In genomic region chr4:141246998-141247350, GRCm38 (mm10) we compare ENCODE assay signal across 8 mouse cellular contexts. TPM values are rescaled to one million over a fixed set of nuclear protein-coding genes. Genes with fewer than 3 reads are reported as not detected.
DNase-seq lines count a peak whose midpoint lies in the region; ATAC-seq and TF ChIP-seq lines count a peak whose summit lies in the region.

No protein-coding gene starts in this region.

- H3K9ac ChIP-seq in ES-Bruce4 (ENCODE audit: low read depth, poor library complexity, severe bottlenecking), result 0 out of 2 replicates have a peak overlapping the region, but pooled peaks have one; percentile 0
- H3K9ac ChIP-seq in forebrain, embryonic 13.5 days, result peak overlapping the region; percentile 13; the same call in 1 of the 2 replicates
- no peak overlapping the region for H3K9ac ChIP-seq in liver, embryonic 14.5 days (replicated peaks)

- peaks cover 97% of the 10 kb centered on the region for H3K27me3 ChIP-seq in heart, embryonic 10.5 days (ENCODE audit: insufficient read depth, poor library complexity, severe bottlenecking)
- H3K27me3 ChIP-seq in ES-Bruce4 (ENCODE audit: control insufficient read depth, insufficient read depth, low read length, poor library complexity, severe bottlenecking), result no peaks in the 10 kb centered on the region
- peaks cover 72% of the 10 kb centered on the region for H3K27me3 ChIP-seq in forebrain, embryonic 13.5 days
- H3K27me3 ChIP-seq in liver, embryonic 14.5 days (ENCODE audit: control insufficient read depth, insufficient read depth, low read length), result peaks cover 68% of the 10 kb centered on the region

- H3K4me1 ChIP-seq in heart, embryonic 10.5 days, result peaks cover 53% of the 10 kb centered on the region
- H3K4me1 ChIP-seq in ES-Bruce4 (ENCODE audit: control insufficient read depth, insufficient read depth, low read length), result peaks cover 5% of the 10 kb centered on the region
- H3K4me1 ChIP-seq in forebrain, embryonic 13.5 days, result peaks cover 65% of the 10 kb centered on the region
- no peaks in the 10 kb centered on the region for H3K4me1 ChIP-seq in liver, embryonic 14.5 days (replicated peaks; ENCODE audit: control insufficient read depth in 2 of 2, insufficient read depth in 2 of 2, low read length in 1 of 2)

- no peaks in the 10 kb centered on the region for H3K9me3 ChIP-seq in heart, embryonic 10.5 days
- no peaks in the 10 kb centered on the region for H3K9me3 ChIP-seq in ES-Bruce4 (replicated peaks; ENCODE audit: control insufficient read depth, insufficient read depth, low read length, poor library complexity, severe bottlenecking)
- no peaks in the 10 kb centered on the region for H3K9me3 ChIP-seq in forebrain, embryonic 13.5 days (replicated peaks)
- no peaks in the 10 kb centered on the region for H3K9me3 ChIP-seq in liver, embryonic 14.5 days (ENCODE audit: control insufficient read depth, low read length)

- H3K4me2 ChIP-seq in forebrain, embryonic 13.5 days, result peak overlapping the region; percentile 65
- peak overlapping the region; percentile 49; the same call in 1 of the 2 replicates for H3K4me2 ChIP-seq in liver, embryonic 14.5 days (ENCODE audit: low read depth)

- TF ChIP-seq POLR2A in ES-Bruce4 (IDR thresholded peaks at IDR 0.05; ENCODE audit: insufficient read depth, low read length), result no peak

- H3K4me3 ChIP-seq in heart, embryonic 10.5 days, result peak overlapping the region; percentile 62
- H3K4me3 ChIP-seq in ES-Bruce4 (ENCODE audit: low read depth, low read length), result peak overlapping the region; percentile 53
- H3K4me3 ChIP-seq in forebrain, embryonic 13.5 days, result peak overlapping the region; percentile 45; the same call in 1 of the 2 replicates
- H3K4me3 ChIP-seq in liver, embryonic 14.5 days (ENCODE audit: insufficient read depth in 1 of 2, low read depth in 2 of 2, low read length in 2 of 2), result no peak overlapping the region

- TF ChIP-seq EP300 in ES-Bruce4 (IDR thresholded peaks at IDR 0.05; ENCODE audit: insufficient read depth, low read depth, low read length), result no peak
- no peak for TF ChIP-seq EP300 in liver, embryonic 14.5 days (IDR thresholded peaks at IDR 0.05; ENCODE audit: low read depth)

- TF ChIP-seq CTCF in ES-Bruce4 (IDR thresholded peaks at IDR 0.05; ENCODE audit: low read depth, low read length), result no peak
- no peak for TF ChIP-seq CTCF in liver, embryonic 14.5 days (IDR thresholded peaks at IDR 0.05; ENCODE audit: low read depth)

- 2% methylated on average over 17 of the region's 17 CpGs for WGBS in heart, embryonic 10.5 days
- WGBS in forebrain, embryonic 13.5 days, result 5% methylated on average over 17 of the region's 17 CpGs
- WGBS in liver, embryonic 14.5 days (ENCODE audit: insufficient replicate concordance), result 7% methylated on average over 17 of the region's 17 CpGs

- no peaks in the 10 kb centered on the region for H3K36me3 ChIP-seq in heart, embryonic 10.5 days
- H3K36me3 ChIP-seq in ES-Bruce4 (ENCODE audit: control insufficient read depth, insufficient read depth, low read length, poor library complexity, severe bottlenecking), result no peaks in the 10 kb centered on the region
- no peaks in the 10 kb centered on the region for H3K36me3 ChIP-seq in forebrain, embryonic 13.5 days (ENCODE audit: poor library complexity, severe bottlenecking)
- no peaks in the 10 kb centered on the region for H3K36me3 ChIP-seq in liver, embryonic 14.5 days (replicated peaks; ENCODE audit: control insufficient read depth, insufficient read depth, low read depth)

- ATAC-seq in forebrain, embryonic 13.5 days, result no peak
- ATAC-seq in liver, embryonic 14.5 days (ENCODE audit: insufficient read depth), result no peak
- ATAC-seq in activated CD4-positive, CD25-positive, alpha-beta regulatory T cell, adult 4 months, result no peak

- peak overlapping the region; percentile 38; the same call in 1 of the 2 replicates for H3K27ac ChIP-seq in heart, embryonic 10.5 days
- no peak overlapping the region for H3K27ac ChIP-seq in ES-Bruce4 (ENCODE audit: insufficient read depth, low read length)
- H3K27ac ChIP-seq in forebrain, embryonic 13.5 days, result no peak overlapping the region
- no peak overlapping the region for H3K27ac ChIP-seq in liver, embryonic 14.5 days

- DNase-seq in heart, embryonic 10.5 days (ENCODE audit: low spot score), result no peak
- DNase-seq in heart, adult 8-10 months (ENCODE audit: low spot score), result no peak
- no peak for DNase-seq in liver, embryonic 14.5 days (ENCODE audit: low read depth in 3 of 3, low spot score in 3 of 3)
- no peak for DNase-seq in cerebellum, adult 11-12 months
- DNase-seq in left cerebral cortex, adult 18-20 months (ENCODE audit: low spot score in 2 of 2), result no peak

RNA-seq across cellular contexts. Expression of gene Arhgef19, which starts 7.7 kb away (rescaled TPM):
- polyA plus RNA-seq in heart, embryonic 10.5 days (2016; fragmentation: Nextera tagmentation; extraction: Ambion mirVana), result 1.2 and 3.7 TPM in 2 replicates
- 10 to 100 TPM; 26.2 to 32.2 (median 30.3) TPM for total RNA-seq in heart, adult 8-10 months (2022)
- 7.5 and 8.3 TPM in 2 replicates for polyA plus RNA-seq in ES-Bruce4 (2011; ENCODE audit: insufficient read depth, insufficient read length, low read depth, missing spikeins)
- 0.96 and 1.2 TPM in 2 replicates for polyA plus RNA-seq in forebrain, embryonic 13.5 days (2015; fragmentation: Nextera tagmentation; extraction: Ambion mirVana)
- 0.88 and 0.92 TPM in 2 replicates for polyA plus RNA-seq in liver, embryonic 14.5 days (2012; rRNA removed)
- 0.57 and 0.72 TPM in 2 replicates for polyA plus RNA-seq in liver, embryonic 14.5 days (2014; fragmentation: Nextera tagmentation; extraction: Ambion mirVana)
- not detected for polyA plus RNA-seq in activated CD4-positive, CD25-positive, alpha-beta regulatory T cell, adult 4 months (2017; shearing (Covaris generic))
- total RNA-seq in left cerebral cortex, adult 18-20 months (2021), result 10 to 100 TPM; 17.9 to 21.2 TPM

RNA-seq across cellular contexts. Expression of gene Rsg1, which starts 33.2 kb away (rescaled TPM):
- polyA plus RNA-seq in heart, embryonic 10.5 days (2016; fragmentation: Nextera tagmentation; extraction: Ambion mirVana), result 2.6 and 4.0 TPM in 2 replicates
- 1 to 10 TPM in 1 of 4 experiments, under 1 TPM in 3; 0.44 to 1.2 (median 0.66) TPM for total RNA-seq in heart, adult 8-10 months (2022)
- polyA plus RNA-seq in ES-Bruce4 (2011; ENCODE audit: insufficient read depth, insufficient read length, low read depth, missing spikeins), result 1.6 and 2.8 TPM in 2 replicates
- 6.1 and 7.1 TPM in 2 replicates for polyA plus RNA-seq in forebrain, embryonic 13.5 days (2015; fragmentation: Nextera tagmentation; extraction: Ambion mirVana)
- polyA plus RNA-seq in liver, embryonic 14.5 days (2012; rRNA removed), result 0.78 and 0.87 TPM in 2 replicates
- polyA plus RNA-seq in liver, embryonic 14.5 days (2014; fragmentation: Nextera tagmentation; extraction: Ambion mirVana), result 0.56 and 1.2 TPM in 2 replicates
- 1 to 10 TPM; 1.5 to 3.2 TPM for polyA plus RNA-seq in activated CD4-positive, CD25-positive, alpha-beta regulatory T cell, adult 4 months (2017; shearing (Covaris generic))
- 1 to 10 TPM; 3.6 to 4.3 TPM for total RNA-seq in left cerebral cortex, adult 18-20 months (2021)

RNA-seq across cellular contexts. Expression of gene Epha2, which starts 54.1 kb away (rescaled TPM):
- polyA plus RNA-seq in heart, embryonic 10.5 days (2016; fragmentation: Nextera tagmentation; extraction: Ambion mirVana), result 5.2 and 6.3 TPM in 2 replicates
- total RNA-seq in heart, adult 8-10 months (2022), result 1 to 10 TPM; 4.6 to 7.1 (median 5.2) TPM
- polyA plus RNA-seq in ES-Bruce4 (2011; ENCODE audit: insufficient read depth, insufficient read length, low read depth, missing spikeins), result 44.7 and 51.3 TPM in 2 replicates
- polyA plus RNA-seq in forebrain, embryonic 13.5 days (2015; fragmentation: Nextera tagmentation; extraction: Ambion mirVana), result 1.0 and 1.3 TPM in 2 replicates
- polyA plus RNA-seq in liver, embryonic 14.5 days (2012; rRNA removed), result 1.6 TPM in 2 replicates
- 0.29 and 0.45 TPM in 2 replicates for polyA plus RNA-seq in liver, embryonic 14.5 days (2014; fragmentation: Nextera tagmentation; extraction: Ambion mirVana)
- not detected for polyA plus RNA-seq in activated CD4-positive, CD25-positive, alpha-beta regulatory T cell, adult 4 months (2017; shearing (Covaris generic))
- total RNA-seq in left cerebral cortex, adult 18-20 months (2021), result 1 to 10 TPM; 1.3 to 1.5 TPM

Comparison
In these comparisons a context has a peak if more than half of its experiments do, and no peak if none do; other contexts are left out.
1. H3K4me3 ChIP-seq: peak in heart, embryonic 10.5 days (single experiment), ES-Bruce4 (single experiment) and forebrain, embryonic 13.5 days (single experiment); none in liver, embryonic 14.5 days (0 of 2).